In the genomic region with DNA sequence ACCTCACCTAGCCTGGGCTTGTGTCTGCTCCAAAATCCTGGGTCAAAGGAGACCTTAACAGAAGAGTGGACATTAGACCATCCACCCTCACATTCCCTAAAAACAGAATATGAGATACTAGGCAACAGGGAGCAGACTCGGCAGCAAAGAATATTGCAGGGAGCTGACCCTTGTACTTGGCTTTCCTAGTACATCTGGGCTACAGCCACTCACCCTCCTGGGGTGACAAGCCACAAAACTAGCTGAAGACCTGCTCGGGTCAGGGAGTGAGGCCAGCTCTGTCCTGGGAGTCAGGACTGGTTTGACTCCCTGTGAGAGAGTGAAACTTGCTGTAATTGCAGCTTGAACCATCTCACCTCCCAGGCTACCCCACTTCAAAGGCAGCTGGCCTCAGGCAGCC, we compare ENCODE assay signal across 22 mouse cellular contexts. TPM values are rescaled to one million over a fixed set of nuclear protein-coding genes. Genes with fewer than 3 reads are reported as not detected.
DNase-seq lines count a peak whose midpoint lies in the region; ATAC-seq and TF ChIP-seq lines count a peak whose summit lies in the region.
"Had no signal": no experiment of that assay in that cellular context is flagged by ENCODE, and none has a peak within 500 bp of the region (broad histone marks: within the 10 kb centered on the region; RNA-seq: fewer than 3 reads in every experiment).

No protein-coding gene starts in this region.

- no peak overlapping the region for H3K4me3 ChIP-seq in liver, adult 2 months (ENCODE audit: insufficient read depth, low read depth, low read length)
- H3K4me3 ChIP-seq in liver, embryonic 12.5 days = no peak overlapping the region
- H3K4me3 ChIP-seq in embryonic facial prominence, embryonic 10.5 days = no peak overlapping the region
- no peak overlapping the region for H3K4me3 ChIP-seq in limb, embryonic 15.5 days
- H3K4me3 ChIP-seq: embryonic facial prominence, embryonic 12.5 days; heart, embryonic 15.5 days had no signal

- no peaks in the 10 kb centered on the region for H3K79me2 ChIP-seq in liver, adult 2 months (ENCODE audit: control insufficient read depth, insufficient read depth, low read length)

- no peak overlapping the region for H3K4me2 ChIP-seq in liver, embryonic 12.5 days
- no peak overlapping the region for H3K4me2 ChIP-seq in limb, embryonic 15.5 days
- H3K4me2 ChIP-seq: embryonic facial prominence, embryonic 12.5 days; heart, embryonic 11.5 days; heart, embryonic 15.5 days; hindbrain, embryonic 14.5 days had no signal

- no peak for TF ChIP-seq POLR2A in liver, adult 2 months (IDR thresholded peaks at IDR 0.05; ENCODE audit: extremely low read depth, insufficient read depth, low read length)

- DNase-seq in liver, adult 2 months (ENCODE audit: extremely low read depth, low read depth, low spot score) = peak; percentile 80
- DNase-seq in adipocyte (ENCODE audit: low spot score) = peak; percentile 59
- no peak for DNase-seq in embryonic facial prominence, embryonic 10.5 days (ENCODE audit: low spot score)
- DNase-seq: adrenal gland, adult 8-10 months; adrenal gland, postnatal 36 days; cerebellum, adult 2 months; cerebellum, postnatal 10 days; embryo, embryonic 11 days; gastrocnemius, postnatal 36 days; heart, adult 18-20 months; heart, postnatal 14 days had no signal

- peaks cover 13% of the 10 kb centered on the region for H3K4me1 ChIP-seq in liver, adult 2 months (ENCODE audit: control insufficient read depth, insufficient read depth, low read length)
- no peaks in the 10 kb centered on the region for H3K4me1 ChIP-seq in liver, embryonic 12.5 days
- H3K4me1 ChIP-seq in embryonic facial prominence, embryonic 10.5 days = peaks cover 75% of the 10 kb centered on the region
- H3K4me1 ChIP-seq in limb, embryonic 15.5 days = peaks cover 26% of the 10 kb centered on the region

- H3K9me3 ChIP-seq in liver, embryonic 12.5 days (replicated peaks) = no peaks in the 10 kb centered on the region
- no peaks in the 10 kb centered on the region for H3K9me3 ChIP-seq in embryonic facial prominence, embryonic 10.5 days
- H3K9me3 ChIP-seq in limb, embryonic 15.5 days = no peaks in the 10 kb centered on the region
- H3K9me3 ChIP-seq: embryonic facial prominence, embryonic 12.5 days; heart, embryonic 15.5 days had no signal

- H3K36me3 ChIP-seq in liver, adult 2 months (ENCODE audit: control insufficient read depth, insufficient read depth, low read length) = no peaks in the 10 kb centered on the region
- no peaks in the 10 kb centered on the region for H3K36me3 ChIP-seq in liver, embryonic 12.5 days
- H3K36me3 ChIP-seq in embryonic facial prominence, embryonic 10.5 days (replicated peaks) = no peaks in the 10 kb centered on the region
- H3K36me3 ChIP-seq in limb, embryonic 15.5 days = no peaks in the 10 kb centered on the region
- H3K36me3 ChIP-seq: embryonic facial prominence, embryonic 12.5 days; heart, embryonic 15.5 days had no signal

- no peak for TF ChIP-seq CTCF in liver, adult 2 months (IDR thresholded peaks at IDR 0.05; ENCODE audit: low read depth, low read length)

- H3K9ac ChIP-seq in liver, adult 2 months (ENCODE audit: low read depth, low read length) = no peak overlapping the region
- H3K9ac ChIP-seq in liver, embryonic 12.5 days = no peak overlapping the region
- H3K9ac ChIP-seq in limb, embryonic 15.5 days = no peak overlapping the region
- H3K9ac ChIP-seq: embryonic facial prominence, embryonic 12.5 days; heart, embryonic 15.5 days; hindbrain, embryonic 14.5 days had no signal

- no peaks in the 10 kb centered on the region for H3K27me3 ChIP-seq in liver, adult 2 months (ENCODE audit: control insufficient read depth, insufficient read depth, low read length)
- H3K27me3 ChIP-seq in liver, embryonic 12.5 days (replicated peaks) = peaks cover 4% of the 10 kb centered on the region; the same call in 1 of the 2 replicates
- H3K27me3 ChIP-seq in embryonic facial prominence, embryonic 10.5 days (replicated peaks; ENCODE audit: low read depth, poor library complexity, severe bottlenecking) = peaks cover 12% of the 10 kb centered on the region
- H3K27me3 ChIP-seq in limb, embryonic 15.5 days = no peaks in the 10 kb centered on the region
- H3K27me3 ChIP-seq: embryonic facial prominence, embryonic 12.5 days; heart, embryonic 15.5 days had no signal

- H3K27ac ChIP-seq in liver, adult 2 months (replicated peaks; ENCODE audit: insufficient read depth, low read depth, low read length) = no peak overlapping the region
- no peak overlapping the region for H3K27ac ChIP-seq in liver, embryonic 12.5 days
- H3K27ac ChIP-seq in embryonic facial prominence, embryonic 10.5 days (replicated peaks) = peak overlapping the region; percentile 35; the same call in 1 of the 2 replicates
- H3K27ac ChIP-seq in limb, embryonic 15.5 days = 0 out of 2 replicates have a peak overlapping the region, but pooled peaks have one; percentile 75
- H3K27ac ChIP-seq: embryonic facial prominence, embryonic 12.5 days; heart, embryonic 15.5 days; hindbrain, embryonic 14.5 days had no signal

- no peak for ATAC-seq in liver, embryonic 12.5 days
- ATAC-seq in limb, embryonic 15.5 days (ENCODE audit: insufficient number of reproducible peaks, low FRiP score, low TSS enrichment, low read depth) = no peak
- no peak for ATAC-seq in megakaryocyte-erythroid progenitor cell, adult 5-6 weeks (replicated peaks; ENCODE audit: low FRiP score, low TSS enrichment, poor library complexity, severe bottlenecking)
- ATAC-seq: forebrain, embryonic 14.5 days had no signal

- 23% methylated on average over 2 of the region's 2 CpGs for WGBS in liver, adult 2 months
- 39% methylated on average over 2 of the region's 2 CpGs for WGBS in liver, embryonic 12.5 days (ENCODE audit: insufficient replicate concordance)
- 71% methylated on average over 2 of the region's 2 CpGs for WGBS in embryonic facial prominence, embryonic 10.5 days
- WGBS in limb, embryonic 15.5 days = 33% methylated on average over 2 of the region's 2 CpGs

RNA-seq across cellular contexts. Expression of a gene that starts 23.1 kb away (rescaled TPM):
- total RNA-seq in liver, adult 2 months (2014; rRNA removed) = 6.2 and 13.8 TPM in 2 replicates
- 9.1 and 9.7 TPM in 2 replicates for polyA plus RNA-seq in liver, adult 2 months (2012; rRNA removed)
- polyA plus RNA-seq in liver, embryonic 12.5 days (2016; fragmentation: Nextera tagmentation; extraction: Ambion mirVana) = 4.1 and 4.4 TPM in 2 replicates
- polyA plus RNA-seq in embryonic facial prominence, embryonic 10.5 days (2016; fragmentation: Nextera tagmentation; extraction: Ambion mirVana) = 17.1 and 20.3 TPM in 2 replicates
- polyA plus RNA-seq in limb, embryonic 15.5 days (2015; fragmentation: Nextera tagmentation; extraction: Ambion mirVana) = 23.1 and 24.3 TPM in 2 replicates
- 2.6 and 3.1 TPM in 2 replicates for total RNA-seq in megakaryocyte-erythroid progenitor cell, adult 5-6 weeks (2014; fragmentation: Nextera tagmentation)
- total RNA-seq in megakaryocyte-erythroid progenitor cell, adult 5-6 weeks (2017) = 0.56 and 0.61 TPM in 2 replicates

RNA-seq across cellular contexts. Expression of a gene that starts 40.3 kb away (rescaled TPM):
- total RNA-seq in liver, adult 2 months (2014; rRNA removed) = 58.6 and 67.0 TPM in 2 replicates
- polyA plus RNA-seq in liver, adult 2 months (2012; rRNA removed) = 60.7 and 90.0 TPM in 2 replicates
- polyA plus RNA-seq in liver, embryonic 12.5 days (2016; fragmentation: Nextera tagmentation; extraction: Ambion mirVana) = 106 and 120 TPM in 2 replicates
- polyA plus RNA-seq in embryonic facial prominence, embryonic 10.5 days (2016; fragmentation: Nextera tagmentation; extraction: Ambion mirVana) = 93.2 and 96.6 TPM in 2 replicates
- 107 and 122 TPM in 2 replicates for polyA plus RNA-seq in limb, embryonic 15.5 days (2015; fragmentation: Nextera tagmentation; extraction: Ambion mirVana)
- total RNA-seq in megakaryocyte-erythroid progenitor cell, adult 5-6 weeks (2014; fragmentation: Nextera tagmentation) = 88.4 and 89.4 TPM in 2 replicates
- total RNA-seq in megakaryocyte-erythroid progenitor cell, adult 5-6 weeks (2017) = 31.8 and 63.1 TPM in 2 replicates

RNA-seq across cellular contexts. Expression of a gene that starts 46.9 kb away (rescaled TPM):
- not detected in 2 replicates for total RNA-seq in liver, adult 2 months (2014; rRNA removed)
- polyA plus RNA-seq in liver, adult 2 months (2012; rRNA removed) = not detected in 2 replicates
- not detected in 2 replicates for polyA plus RNA-seq in liver, embryonic 12.5 days (2016; fragmentation: Nextera tagmentation; extraction: Ambion mirVana)
- polyA plus RNA-seq in embryonic facial prominence, embryonic 10.5 days (2016; fragmentation: Nextera tagmentation; extraction: Ambion mirVana) = not detected in 2 replicates
- polyA plus RNA-seq in limb, embryonic 15.5 days (2015; fragmentation: Nextera tagmentation; extraction: Ambion mirVana) = 0.24 TPM in 1 of 2 replicates, not detected in the other
- total RNA-seq in megakaryocyte-erythroid progenitor cell, adult 5-6 weeks (2014; fragmentation: Nextera tagmentation) = not detected in 2 replicates
- total RNA-seq in megakaryocyte-erythroid progenitor cell, adult 5-6 weeks (2017) = not detected in 2 replicates
- total RNA-seq: adrenal gland, adult 8-10 months; adrenal gland, postnatal 36 days; ES-E14; gastrocnemius, adult 8-10 months; gastrocnemius, postnatal 36 days; heart, adult 18-20 months; heart, postnatal 14 days; hematopoietic stem cell, adult 5-6 weeks had no signal
- polyA plus RNA-seq: cerebellum, adult 2 months; embryonic facial prominence, embryonic 12.5 days; forebrain, embryonic 14.5 days; heart, embryonic 11.5 days; heart, embryonic 15.5 days; hindbrain, embryonic 14.5 days had no signal

Comparison
In these comparisons a context has a peak if more than half of its experiments do, and no peak if none do; other contexts are left out.
1. H3K27ac ChIP-seq: peak in embryonic facial prominence, embryonic 10.5 days (single experiment) and limb, embryonic 15.5 days (single experiment); none in liver, adult 2 months (single experiment) and liver, embryonic 12.5 days (single experiment).